Mouse (Mus musculus) ES-E14 (cell line): ENCODE data around the gene Cyb5r3.

ENCODE experiments used
- CHD2 ChIP-seq: IDR thresholded peaks from 2 replicates; pipeline ENCODE4 v1.6.1; 2014; ENCODE audit warnings: mild to moderate bottlenecking, low read depth, low read length, inconsistent platforms
- HCFC1 ChIP-seq: IDR thresholded peaks from 2 replicates; pipeline ENCODE4 v1.6.1; 2012; ENCODE audit warnings: low read length, inconsistent platforms, borderline replicate concordance; ENCODE audit not compliant: insufficient read depth
- MAFK ChIP-seq: IDR thresholded peaks from 2 replicates; pipeline ENCODE4 v1.6.1; 2014; ENCODE audit warnings: mild to moderate bottlenecking, low read depth, low read length, inconsistent platforms; ENCODE audit not compliant: insufficient read depth
- ZC3H11A ChIP-seq: IDR thresholded peaks from 2 replicates; pipeline ENCODE4 v1.6.1; 2012; ENCODE audit warnings: low read depth, mild to moderate bottlenecking, inconsistent platforms, low read length, borderline replicate concordance

DNA sequence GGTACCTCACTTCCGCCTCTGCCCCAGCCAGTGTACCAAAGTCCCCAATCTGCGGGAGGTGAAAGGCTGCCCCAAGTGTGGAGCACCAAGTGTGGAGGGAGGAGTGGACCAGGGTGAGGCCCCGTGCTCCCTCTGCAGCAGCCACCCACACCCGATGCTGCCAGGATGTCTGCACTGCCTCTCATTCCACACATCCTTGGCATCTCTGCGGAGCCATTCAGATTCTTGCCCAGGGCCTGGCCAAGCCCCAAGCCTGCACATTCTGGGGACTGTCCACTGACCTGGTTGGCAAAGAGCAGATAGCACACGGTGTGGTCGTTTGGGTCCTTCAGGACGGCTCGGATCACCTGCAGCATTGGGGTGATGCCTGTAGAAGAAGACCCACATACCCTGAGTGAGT, 12.6 kb downstream of the Cyb5r3 start:
- TF ChIP-seq MAFK, result no peak
- no peak for TF ChIP-seq CHD2
- TF ChIP-seq ZC3H11A, result no peak
- TF ChIP-seq HCFC1, result no peak
